ENCODE assay signal across 8 mouse cellular contexts in the genomic region with DNA sequence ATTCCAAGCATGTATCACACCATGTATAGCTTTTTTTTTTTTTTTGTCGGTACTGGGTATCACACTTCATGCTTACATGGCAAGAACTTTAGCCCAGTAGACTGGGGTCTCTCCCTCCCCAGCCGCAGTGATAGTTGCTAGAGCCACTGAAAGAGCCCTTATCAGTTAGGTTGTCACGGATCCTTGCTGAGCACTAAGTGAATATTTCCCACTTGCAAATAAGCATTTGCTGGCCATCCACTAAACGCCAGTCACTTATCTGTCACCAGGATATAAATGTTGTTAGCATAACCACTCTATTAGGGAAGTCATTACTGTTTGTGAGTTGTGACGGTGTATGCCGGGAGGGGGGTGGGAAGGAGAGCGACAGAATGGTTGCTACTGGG. TPM values are rescaled to one million over a fixed set of nuclear protein-coding genes. Genes with fewer than 3 reads are reported as not detected.
DNase-seq lines count a peak whose midpoint lies in the region; ATAC-seq and TF ChIP-seq lines count a peak whose summit lies in the region.

No protein-coding gene starts in this region.

- no peak for DNase-seq in gastrocnemius, adult 2 months
- DNase-seq in gastrocnemius, adult 8-10 months (ENCODE audit: low spot score in 2 of 2), result no peak
- peak; percentile 24 for DNase-seq in NIH3T3 (ENCODE audit: low read depth)
- DNase-seq in forebrain, postnatal 0 days, result no peak
- DNase-seq in retina, embryonic 14.5 days (ENCODE audit: low spot score), result no peak
- DNase-seq in right cerebral cortex, postnatal 36 days (ENCODE audit: low spot score in 2 of 2), result no peak

- intact Hi-C loops in gastrocnemius, adult 2 months (cut with DNase I), result no loop called here

- peak overlapping the region; percentile 80 for H3K4me2 ChIP-seq in forebrain, postnatal 0 days (ENCODE audit: low read depth)
- H3K4me2 ChIP-seq in limb, embryonic 15.5 days, result peak overlapping the region; percentile 78
- H3K4me2 ChIP-seq in neural tube, embryonic 15.5 days, result peak overlapping the region; percentile 73

- H3K27me3 ChIP-seq in forebrain, postnatal 0 days (ENCODE audit: insufficient read depth, low read length), result no peaks in the 10 kb centered on the region
- H3K27me3 ChIP-seq in limb, embryonic 15.5 days, result no peaks in the 10 kb centered on the region
- H3K27me3 ChIP-seq in neural tube, embryonic 15.5 days (replicated peaks), result 0 out of 2 replicates have a peak, but pooled peaks cover 3% of the 10 kb centered on the region

- peaks cover 7% of the 10 kb centered on the region for H3K4me1 ChIP-seq in forebrain, postnatal 0 days (ENCODE audit: insufficient read depth)
- peaks cover 14% of the 10 kb centered on the region for H3K4me1 ChIP-seq in limb, embryonic 15.5 days
- peaks cover 22% of the 10 kb centered on the region for H3K4me1 ChIP-seq in neural tube, embryonic 15.5 days

- WGBS in forebrain, postnatal 0 days, result 7% methylated on average over 7 of the region's 7 CpGs
- WGBS in limb, embryonic 15.5 days, result 8% methylated on average over 7 of the region's 7 CpGs
- 11% methylated on average over 7 of the region's 7 CpGs for WGBS in neural tube, embryonic 15.5 days

- H3K36me3 ChIP-seq in forebrain, postnatal 0 days (ENCODE audit: insufficient read depth), result peaks cover 5% of the 10 kb centered on the region; the same call in 1 of the 2 replicates
- peaks cover 10% of the 10 kb centered on the region for H3K36me3 ChIP-seq in limb, embryonic 15.5 days
- H3K36me3 ChIP-seq in neural tube, embryonic 15.5 days, result peaks cover 8% of the 10 kb centered on the region

- H3K27ac ChIP-seq in gastrocnemius, adult 2 months, result peak overlapping the region; percentile 90
- peak overlapping the region; percentile 83 for H3K27ac ChIP-seq in forebrain, postnatal 0 days (ENCODE audit: low read depth, low read length)
- peak overlapping the region; percentile 54; the same call in 1 of the 2 replicates for H3K27ac ChIP-seq in limb, embryonic 15.5 days
- peak overlapping the region; percentile 84 for H3K27ac ChIP-seq in neural tube, embryonic 15.5 days (replicated peaks)

- no peaks in the 10 kb centered on the region for H3K9me3 ChIP-seq in forebrain, postnatal 0 days (ENCODE audit: low read length)
- no peaks in the 10 kb centered on the region for H3K9me3 ChIP-seq in limb, embryonic 15.5 days
- H3K9me3 ChIP-seq in neural tube, embryonic 15.5 days (replicated peaks), result no peaks in the 10 kb centered on the region

- H3K4me3 ChIP-seq in gastrocnemius, adult 2 months, result peak overlapping the region; percentile 86
- H3K4me3 ChIP-seq in forebrain, postnatal 0 days (ENCODE audit: low read depth, low read length), result peak overlapping the region; percentile 85
- H3K4me3 ChIP-seq in limb, embryonic 15.5 days, result peak overlapping the region; percentile 92
- H3K4me3 ChIP-seq in neural tube, embryonic 15.5 days (replicated peaks), result peak overlapping the region; percentile 82

- no peak for TF ChIP-seq CTCF in gastrocnemius, adult 2 months (IDR thresholded peaks at IDR 0.05)
- TF ChIP-seq CTCF in forebrain, postnatal 0 days (IDR thresholded peaks at IDR 0.05; ENCODE audit: low read depth), result no peak

- H3K9ac ChIP-seq in forebrain, postnatal 0 days, result peak overlapping the region; percentile 87
- peak overlapping the region; percentile 37 for H3K9ac ChIP-seq in limb, embryonic 15.5 days
- H3K9ac ChIP-seq in neural tube, embryonic 15.5 days (replicated peaks), result peak overlapping the region; percentile 52

- no peak for ATAC-seq in forebrain, postnatal 0 days
- peak; percentile 5; the same call in 1 of the 2 replicates for ATAC-seq in limb, embryonic 15.5 days (ENCODE audit: insufficient number of reproducible peaks, low FRiP score, low TSS enrichment, low read depth)
- peak; percentile 56 for ATAC-seq in neural tube, embryonic 15.5 days (ENCODE audit: low FRiP score)

RNA-seq across cellular contexts. Expression of a gene that starts 0.4 kb away (rescaled TPM):
- total RNA-seq in gastrocnemius, adult 2 months (2021), result 10 to 100 TPM; 84.5 to 87.6 TPM
- total RNA-seq in gastrocnemius, adult 8-10 months (2022), result 10 to 100 TPM; 84.3 to 91.2 (median 88.7) TPM
- 126 and 132 TPM in 2 replicates for total RNA-seq in forebrain, postnatal 0 days (2014; rRNA removed)
- polyA plus RNA-seq in forebrain, postnatal 0 days (2015; fragmentation: Nextera tagmentation; extraction: Ambion mirVana), result 190 and 204 TPM in 2 replicates
- polyA plus RNA-seq in limb, embryonic 15.5 days (2015; fragmentation: Nextera tagmentation; extraction: Ambion mirVana), result 132 and 137 TPM in 2 replicates
- 155 and 158 TPM in 2 replicates for polyA plus RNA-seq in neural tube, embryonic 15.5 days (2015; fragmentation: Nextera tagmentation; extraction: Ambion mirVana)

RNA-seq across cellular contexts. Expression of a gene that starts 19.9 kb away (rescaled TPM):
- total RNA-seq in gastrocnemius, adult 2 months (2021), result 1 to 10 TPM; 6.3 to 9.5 TPM
- 10 to 100 TPM in 1 of 4 experiments, 1 to 10 TPM in 3; 6.7 to 10.7 (median 8.3) TPM for total RNA-seq in gastrocnemius, adult 8-10 months (2022)
- total RNA-seq in forebrain, postnatal 0 days (2014; rRNA removed), result 5.0 and 9.1 TPM in 2 replicates
- polyA plus RNA-seq in forebrain, postnatal 0 days (2015; fragmentation: Nextera tagmentation; extraction: Ambion mirVana), result 10.6 and 11.0 TPM in 2 replicates
- 41.2 and 44.9 TPM in 2 replicates for polyA plus RNA-seq in limb, embryonic 15.5 days (2015; fragmentation: Nextera tagmentation; extraction: Ambion mirVana)
- 12.0 and 23.4 TPM in 2 replicates for polyA plus RNA-seq in neural tube, embryonic 15.5 days (2015; fragmentation: Nextera tagmentation; extraction: Ambion mirVana)

Comparison
In these comparisons a context has a peak if more than half of its experiments do, and no peak if none do; other contexts are left out.
1. H3K9ac ChIP-seq: peak in every context shown above with its lines; median percentile 87 in forebrain, postnatal 0 days; 52 in neural tube, embryonic 15.5 days; 37 in limb, embryonic 15.5 days.